In genomic region chr7:81219321-81219720, GRCm38 (mm10) we compare ENCODE assay signal across 27 mouse cellular contexts. TPM values are rescaled to one million over a fixed set of nuclear protein-coding genes. Genes with fewer than 3 reads are reported as not detected.
DNase-seq lines count a peak whose midpoint lies in the region; ATAC-seq and TF ChIP-seq lines count a peak whose summit lies in the region.
"Had no signal": no experiment of that assay in that cellular context is flagged by ENCODE, and none has a peak within 500 bp of the region (broad histone marks: within the 10 kb centered on the region; RNA-seq: fewer than 3 reads in every experiment).

No protein-coding gene starts in this region.

- WGBS in kidney, adult 2 months, result 42% methylated on average over 7 of the region's 7 CpGs
- WGBS in liver, postnatal 0 days (ENCODE audit: insufficient replicate concordance), result 66% methylated on average over 7 of the region's 7 CpGs
- WGBS in liver, embryonic 12.5 days (ENCODE audit: insufficient replicate concordance), result 56% methylated on average over 7 of the region's 7 CpGs
- 49% methylated on average over 7 of the region's 7 CpGs for WGBS in kidney, postnatal 0 days
- 58% methylated on average over 7 of the region's 7 CpGs for WGBS in embryonic facial prominence, embryonic 10.5 days

- no peak for TF ChIP-seq CTCF in kidney, adult 2 months (conservative IDR thresholded peaks at IDR 0.05; ENCODE audit: insufficient read depth, insufficient read length, low read depth, low read length)
- no peak for TF ChIP-seq CTCF in liver, postnatal 0 days (IDR thresholded peaks at IDR 0.05; ENCODE audit: low read depth)
- no peak for TF ChIP-seq CTCF in kidney, postnatal 0 days (IDR thresholded peaks at IDR 0.05; ENCODE audit: low read depth)

- TF ChIP-seq EP300 in liver, postnatal 0 days (IDR thresholded peaks at IDR 0.05; ENCODE audit: low read depth), result no peak

- H3K27me3 ChIP-seq in kidney, adult 2 months (replicated peaks; ENCODE audit: control insufficient read depth, insufficient read depth, low read length), result no peaks in the 10 kb centered on the region
- no peaks in the 10 kb centered on the region for H3K27me3 ChIP-seq in liver, postnatal 0 days (ENCODE audit: insufficient read depth, low read length)
- peaks cover 38% of the 10 kb centered on the region for H3K27me3 ChIP-seq in liver, embryonic 12.5 days (replicated peaks)
- H3K27me3 ChIP-seq in kidney, postnatal 0 days (ENCODE audit: insufficient read depth, low read length), result no peaks in the 10 kb centered on the region
- peaks cover 36% of the 10 kb centered on the region for H3K27me3 ChIP-seq in embryonic facial prominence, embryonic 10.5 days (replicated peaks; ENCODE audit: low read depth, poor library complexity, severe bottlenecking)

- no peak overlapping the region for H3K9ac ChIP-seq in liver, postnatal 0 days (replicated peaks)
- H3K9ac ChIP-seq in liver, embryonic 12.5 days, result no peak overlapping the region
- H3K9ac ChIP-seq in kidney, postnatal 0 days (ENCODE audit: low read depth, low read length), result no peak overlapping the region
- H3K9ac ChIP-seq: hindbrain, embryonic 14.5 days; limb, embryonic 12.5 days; liver, embryonic 15.5 days; neural tube, embryonic 13.5 days had no signal

- no peaks in the 10 kb centered on the region for H3K36me3 ChIP-seq in kidney, adult 2 months (ENCODE audit: control insufficient read depth, insufficient read depth, low read length)
- no peaks in the 10 kb centered on the region for H3K36me3 ChIP-seq in liver, postnatal 0 days (replicated peaks; ENCODE audit: insufficient read depth, low read length)
- H3K36me3 ChIP-seq in liver, embryonic 12.5 days, result no peaks in the 10 kb centered on the region
- no peaks in the 10 kb centered on the region for H3K36me3 ChIP-seq in kidney, postnatal 0 days (ENCODE audit: insufficient read depth, low read length)
- no peaks in the 10 kb centered on the region for H3K36me3 ChIP-seq in embryonic facial prominence, embryonic 10.5 days (replicated peaks)
- H3K36me3 ChIP-seq: forebrain, embryonic 10.5 days; limb, embryonic 12.5 days; liver, embryonic 15.5 days; midbrain, embryonic 10.5 days; neural tube, embryonic 13.5 days had no signal

- H3K4me3 ChIP-seq in kidney, adult 2 months (ENCODE audit: insufficient read depth, low read depth, low read length), result no peak overlapping the region
- no peak overlapping the region for H3K4me3 ChIP-seq in liver, postnatal 0 days (ENCODE audit: low read depth, low read length)
- H3K4me3 ChIP-seq in liver, embryonic 12.5 days, result no peak overlapping the region
- H3K4me3 ChIP-seq in kidney, postnatal 0 days (replicated peaks; ENCODE audit: low read depth, low read length), result no peak overlapping the region
- no peak overlapping the region for H3K4me3 ChIP-seq in embryonic facial prominence, embryonic 10.5 days
- H3K4me3 ChIP-seq: forebrain, embryonic 10.5 days; limb, embryonic 12.5 days; liver, embryonic 15.5 days; midbrain, embryonic 10.5 days; myocyte; neural tube, embryonic 13.5 days had no signal

- TF ChIP-seq POLR2A in kidney, adult 2 months (IDR thresholded peaks at IDR 0.05; ENCODE audit: low read depth, low read length), result no peak

- ATAC-seq in liver, postnatal 0 days, result peak; percentile 63; the same call in 1 of the 2 replicates
- no peak for ATAC-seq in liver, embryonic 12.5 days
- ATAC-seq in kidney, postnatal 0 days (replicated peaks; ENCODE audit: low FRiP score, low read depth), result peak; percentile 54; the same call in 1 of the 2 replicates
- ATAC-seq: forebrain, embryonic 16.5 days; inflammation-experienced regulatory T-cells, adult 6 months; midbrain, embryonic 16.5 days had no signal

- DNase-seq in kidney, adult 2 months, result peak; percentile 63
- no peak for DNase-seq in kidney, adult 18-20 months
- DNase-seq in liver, postnatal 0 days, result no peak
- peak; percentile 16 for DNase-seq in kidney, postnatal 0 days (ENCODE audit: low spot score)
- DNase-seq in cerebellum, postnatal 36 days, result no peak
- no peak for DNase-seq in embryonic facial prominence, embryonic 10.5 days (ENCODE audit: low spot score)
- DNase-seq: adrenal gland, postnatal 25 days; B cell, adult 2 months; cerebellum, adult 11 months; cerebellum, adult 9-11 months; gastrocnemius, postnatal 14 days; heart, postnatal 4 days; layer of hippocampus, postnatal 36 days; lung, postnatal 10 days; retina, postnatal 1 day; thymus, postnatal 25 days had no signal

- no peaks in the 10 kb centered on the region for H3K9me3 ChIP-seq in liver, postnatal 0 days (ENCODE audit: low read length)
- H3K9me3 ChIP-seq in liver, embryonic 12.5 days (replicated peaks), result no peaks in the 10 kb centered on the region
- no peaks in the 10 kb centered on the region for H3K9me3 ChIP-seq in kidney, postnatal 0 days (replicated peaks; ENCODE audit: low read length)
- H3K9me3 ChIP-seq in embryonic facial prominence, embryonic 10.5 days, result no peaks in the 10 kb centered on the region
- H3K9me3 ChIP-seq: forebrain, embryonic 10.5 days; limb, embryonic 12.5 days; liver, embryonic 15.5 days; midbrain, embryonic 10.5 days; neural tube, embryonic 13.5 days had no signal

- peak overlapping the region; percentile 78 for H3K27ac ChIP-seq in kidney, adult 2 months (ENCODE audit: insufficient read depth, low read depth, low read length)
- H3K27ac ChIP-seq in liver, postnatal 0 days (ENCODE audit: low read depth), result peak overlapping the region; percentile 55
- H3K27ac ChIP-seq in liver, embryonic 12.5 days, result no peak overlapping the region
- H3K27ac ChIP-seq in kidney, postnatal 0 days, result no peak overlapping the region
- H3K27ac ChIP-seq in embryonic facial prominence, embryonic 10.5 days (replicated peaks), result no peak overlapping the region
- H3K27ac ChIP-seq: forebrain, embryonic 10.5 days; hindbrain, embryonic 14.5 days; limb, embryonic 12.5 days; liver, embryonic 15.5 days; midbrain, embryonic 10.5 days; neural tube, embryonic 13.5 days had no signal

- H3K4me2 ChIP-seq in liver, postnatal 0 days (ENCODE audit: low read depth, low read length), result no peak overlapping the region
- no peak overlapping the region for H3K4me2 ChIP-seq in liver, embryonic 12.5 days
- H3K4me2 ChIP-seq in kidney, postnatal 0 days (ENCODE audit: low read length), result no peak overlapping the region
- H3K4me2 ChIP-seq: hindbrain, embryonic 14.5 days; limb, embryonic 12.5 days; liver, embryonic 15.5 days; neural tube, embryonic 13.5 days had no signal

- peaks cover 13% of the 10 kb centered on the region; the same call in 1 of the 2 replicates for H3K4me1 ChIP-seq in kidney, adult 2 months (ENCODE audit: control insufficient read depth, insufficient read depth, low read length)
- H3K4me1 ChIP-seq in liver, postnatal 0 days (ENCODE audit: insufficient read depth), result peaks cover 12% of the 10 kb centered on the region
- peaks cover under 1% of the 10 kb centered on the region; the same call in 1 of the 2 replicates for H3K4me1 ChIP-seq in liver, embryonic 12.5 days
- 0 out of 2 replicates have a peak, but pooled peaks cover 4% of the 10 kb centered on the region for H3K4me1 ChIP-seq in kidney, postnatal 0 days (replicated peaks; ENCODE audit: insufficient read depth, low read length)
- H3K4me1 ChIP-seq in embryonic facial prominence, embryonic 10.5 days, result 0 out of 2 replicates have a peak, but pooled peaks cover 5% of the 10 kb centered on the region
- H3K4me1 ChIP-seq: limb, embryonic 12.5 days; neural tube, embryonic 13.5 days had no signal

RNA-seq across cellular contexts. Expression of gene Pde8a, which starts 5.9 kb away (rescaled TPM):
- 31.6 and 31.8 TPM in 2 replicates for polyA plus RNA-seq in kidney, adult 2 months (2012; rRNA removed)
- polyA plus RNA-seq in liver, postnatal 0 days (2015; fragmentation: Nextera tagmentation; extraction: Ambion mirVana), result 3.1 and 3.4 TPM in 2 replicates
- polyA plus RNA-seq in liver, embryonic 12.5 days (2016; fragmentation: Nextera tagmentation; extraction: Ambion mirVana), result 1.3 and 2.0 TPM in 2 replicates
- polyA plus RNA-seq in kidney, postnatal 0 days (2015; fragmentation: Nextera tagmentation; extraction: Ambion mirVana), result 10.9 and 11.0 TPM in 2 replicates
- 2.2 and 2.4 TPM in 2 replicates for polyA plus RNA-seq in embryonic facial prominence, embryonic 10.5 days (2016; fragmentation: Nextera tagmentation; extraction: Ambion mirVana)

Comparison
In these comparisons a context has a peak if more than half of its experiments do, and no peak if none do; other contexts are left out.
1. DNase-seq: peak in kidney, adult 2 months (single experiment) and kidney, postnatal 0 days (single experiment); none in kidney, adult 18-20 months (single experiment), liver, postnatal 0 days (single experiment), cerebellum, postnatal 36 days (0 of 2) and embryonic facial prominence, embryonic 10.5 days (single experiment).
2. H3K27ac ChIP-seq: peak in kidney, adult 2 months (single experiment) and liver, postnatal 0 days (single experiment); none in liver, embryonic 12.5 days (single experiment), kidney, postnatal 0 days (single experiment) and embryonic facial prominence, embryonic 10.5 days (single experiment).